Mouse (Mus musculus): ENCODE results near the gene Gm38100. TPM values are rescaled to one million over a fixed set of nuclear protein-coding genes. Genes with fewer than 3 reads are reported as not detected.

Gene Gm38100
- total RNA-seq (2014; rRNA removed) (not detected in 2 replicates), polyA plus RNA-seq (2012; rRNA removed) (not detected in 2 replicates)

- TF ChIP-seq POLR2A (IDR thresholded peaks at IDR 0.05; ENCODE audit: extremely low read depth, insufficient read depth, low read length): no peak
- Histone ChIP-seq H3K4me3 (ENCODE audit: insufficient read depth, low read depth, low read length) (no peak within 1 kb of the TSS), H3K4me1 (ENCODE audit: control insufficient read depth, insufficient read depth, low read length) (no peaks in the 10 kb centered on the region), H3K79me2 (ENCODE audit: control insufficient read depth, insufficient read depth, low read length) (no peaks in the 10 kb centered on the region), H3K9ac (ENCODE audit: low read depth, low read length) (no peak within 1 kb of the TSS), H3K27ac (replicated peaks; ENCODE audit: insufficient read depth, low read depth, low read length) (no peak within 1 kb of the TSS), H3K36me3 (ENCODE audit: control insufficient read depth, insufficient read depth, low read length) (no peaks in the 10 kb centered on the region), H3K27me3 (ENCODE audit: control insufficient read depth, insufficient read depth, low read length) (no peaks in the 10 kb centered on the region)
- WGBS: 78% methylated on average over 9 of the region's 9 CpGs
- DNase-seq (ENCODE audit: extremely low read depth, low read depth, low spot score): no peak
Measured at GRCm38 (mm10) chr1:175920029-175920428, at the start of gene Gm38100. Gene Gm38100 (plus strand): TSS chr1:175920329.

DNA sequence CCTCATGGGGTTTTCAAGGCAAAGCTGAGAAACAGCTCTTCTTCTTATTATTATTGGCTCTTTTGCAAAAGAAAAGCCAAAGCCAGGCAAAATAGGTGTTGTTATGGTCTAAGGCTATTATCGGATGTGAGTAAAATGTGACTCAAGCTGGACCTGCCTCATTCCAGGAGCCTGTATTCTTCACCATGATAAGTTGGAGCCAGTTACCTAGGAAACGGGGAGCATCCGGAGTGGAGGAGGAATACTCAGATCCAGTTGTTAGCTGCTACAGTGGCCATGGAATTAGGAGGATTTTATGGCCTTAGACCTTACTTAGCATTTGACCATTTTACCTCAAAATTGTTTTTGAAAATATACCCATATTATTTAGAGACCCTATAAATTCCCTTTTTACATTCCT is 49.4 kb upstream of the Gm38100 start:
- no peak for DNase-seq (ENCODE audit: extremely low read depth, low read depth, low spot score)
- TF ChIP-seq POLR2A (IDR thresholded peaks at IDR 0.05; ENCODE audit: extremely low read depth, insufficient read depth, low read length) (no peak), CTCF (IDR thresholded peaks at IDR 0.05; ENCODE audit: low read depth, low read length) (no peak)
- H3K4me1 ChIP-seq (ENCODE audit: control insufficient read depth, insufficient read depth, low read length): no peaks in the 10 kb centered on the region
- no peak overlapping the region for H3K27ac ChIP-seq (replicated peaks; ENCODE audit: insufficient read depth, low read depth, low read length)
- WGBS: 80% methylated on average over 3 of the region's 3 CpGs
- H3K79me2 ChIP-seq (ENCODE audit: control insufficient read depth, insufficient read depth, low read length): no peaks in the 10 kb centered on the region
- H3K9ac ChIP-seq (ENCODE audit: low read depth, low read length): no peak overlapping the region
- H3K36me3 ChIP-seq (ENCODE audit: control insufficient read depth, insufficient read depth, low read length): no peaks in the 10 kb centered on the region
- H3K27me3 ChIP-seq (ENCODE audit: control insufficient read depth, insufficient read depth, low read length): no peaks in the 10 kb centered on the region
- no peak overlapping the region for H3K4me3 ChIP-seq (ENCODE audit: insufficient read depth, low read depth, low read length)

- Histone ChIP-seq H3K27ac (replicated peaks; ENCODE audit: insufficient read depth, low read depth, low read length) (no peak overlapping the region), H3K36me3 (ENCODE audit: control insufficient read depth, insufficient read depth, low read length) (no peaks in the 10 kb centered on the region), H3K4me3 (ENCODE audit: insufficient read depth, low read depth, low read length) (no peak overlapping the region), H3K79me2 (ENCODE audit: control insufficient read depth, insufficient read depth, low read length) (no peaks in the 10 kb centered on the region), H3K4me1 (ENCODE audit: control insufficient read depth, insufficient read depth, low read length) (no peaks in the 10 kb centered on the region), H3K9ac (ENCODE audit: low read depth, low read length) (no peak overlapping the region), H3K27me3 (ENCODE audit: control insufficient read depth, insufficient read depth, low read length) (no peaks in the 10 kb centered on the region)
- TF ChIP-seq CTCF (IDR thresholded peaks at IDR 0.05; ENCODE audit: low read depth, low read length) (no peak), POLR2A (IDR thresholded peaks at IDR 0.05; ENCODE audit: extremely low read depth, insufficient read depth, low read length) (no peak)
- DNase-seq (ENCODE audit: extremely low read depth, low read depth, low spot score): no peak
- 86% methylated on average over 6 of the region's 6 CpGs for WGBS
Measured at GRCm38 (mm10) chr1:175872028-175872816, 47.9 kb upstream of the Gm38100 start.

- peak; percentile 76 for DNase-seq (ENCODE audit: extremely low read depth, low read depth, low spot score)
- TF ChIP-seq POLR2A (IDR thresholded peaks at IDR 0.05; ENCODE audit: extremely low read depth, insufficient read depth, low read length): no peak
- no peak for TF ChIP-seq CTCF (IDR thresholded peaks at IDR 0.05; ENCODE audit: low read depth, low read length)
- no peaks in the 10 kb centered on the region for H3K79me2 ChIP-seq (ENCODE audit: control insufficient read depth, insufficient read depth, low read length)
- H3K4me1 ChIP-seq (ENCODE audit: control insufficient read depth, insufficient read depth, low read length): no peaks in the 10 kb centered on the region
- peak within 1 kb of the TSS; percentile 93 for H3K27ac ChIP-seq (replicated peaks; ENCODE audit: insufficient read depth, low read depth, low read length)
- under 1% methylated on average over 66 of the region's 66 CpGs for WGBS
- H3K4me3 ChIP-seq (ENCODE audit: insufficient read depth, low read depth, low read length): peak within 1 kb of the TSS; percentile 81
- no peaks in the 10 kb centered on the region for H3K36me3 ChIP-seq (ENCODE audit: control insufficient read depth, insufficient read depth, low read length)
- no peaks in the 10 kb centered on the region for H3K27me3 ChIP-seq (ENCODE audit: control insufficient read depth, insufficient read depth, low read length)
- H3K9ac ChIP-seq (ENCODE audit: low read depth, low read length): peak within 1 kb of the TSS; percentile 83
Measured at GRCm38 (mm10) chr1:175880453-175881296, 39.5 kb upstream of the Gm38100 start, which contains the start of gene Exo1. Gene Exo1 (plus strand): TSS chr1:175880581.

DNA sequence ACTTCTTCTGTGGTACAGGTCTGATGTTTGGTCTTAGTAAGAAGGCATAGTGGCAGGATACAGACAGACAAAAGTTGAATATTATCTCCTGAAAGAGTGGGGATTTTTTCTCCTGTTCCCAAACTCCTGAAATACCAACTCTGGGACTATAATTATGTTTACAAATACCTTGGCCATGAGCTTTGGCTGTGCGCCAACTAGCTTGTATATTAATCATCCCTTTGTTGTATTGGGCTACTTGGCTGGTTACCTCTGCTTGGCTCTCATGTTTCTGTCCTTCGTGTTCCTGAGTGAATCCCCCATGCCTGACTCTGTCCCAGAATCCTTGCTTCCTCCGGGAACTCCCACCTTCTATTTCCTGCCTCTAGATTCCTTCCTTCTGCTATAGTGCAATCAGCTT is 36.7 kb upstream of the Gm38100 start:
- 43% methylated on average over 3 of the region's 3 CpGs for WGBS
- DNase-seq (ENCODE audit: extremely low read depth, low read depth, low spot score): no peak

More for the DNA sequence above, 36.7 kb upstream of the Gm38100 start:
- no peaks in the 10 kb centered on the region for H3K36me3 ChIP-seq (ENCODE audit: control insufficient read depth, insufficient read depth, low read length)
- no peaks in the 10 kb centered on the region for H3K79me2 ChIP-seq (ENCODE audit: control insufficient read depth, insufficient read depth, low read length)
- H3K9ac ChIP-seq (ENCODE audit: low read depth, low read length): no peak overlapping the region
- H3K27ac ChIP-seq (replicated peaks; ENCODE audit: insufficient read depth, low read depth, low read length): no peak overlapping the region
- no peak overlapping the region for H3K4me3 ChIP-seq (ENCODE audit: insufficient read depth, low read depth, low read length)
- TF ChIP-seq CTCF (IDR thresholded peaks at IDR 0.05; ENCODE audit: low read depth, low read length): no peak
- TF ChIP-seq POLR2A (IDR thresholded peaks at IDR 0.05; ENCODE audit: extremely low read depth, insufficient read depth, low read length): no peak
- no peaks in the 10 kb centered on the region for H3K27me3 ChIP-seq (ENCODE audit: control insufficient read depth, insufficient read depth, low read length)
- H3K4me1 ChIP-seq (ENCODE audit: control insufficient read depth, insufficient read depth, low read length): no peaks in the 10 kb centered on the region
